Mouse (Mus musculus) lung, embryonic 15.5 days (tissue): ENCODE data around the gene Lrrc66. TPM values are rescaled to one million over a fixed set of nuclear protein-coding genes. Genes with fewer than 3 reads are reported as not detected.

Experiments
- ATAC-seq: fragments of 200-750 bp; cut with Nextera tagmentation; 2 replicates; pipeline ENCODE4 v1.8.0; 2017; ENCODE audit warnings: moderate number of reproducible peaks, borderline replicate concordance; ENCODE audit not compliant: low FRiP score, low TSS enrichment; ENCODE audit errors: extremely low read depth
- H3K27ac ChIP-seq: fragments of 300-500 bp; sonication (generic); 2 replicates; pipeline ENCODE4 v1.5.1; 2015; ENCODE audit warnings: moderate library complexity, mild to moderate bottlenecking, inconsistent platforms
- H3K27me3 ChIP-seq: fragments of 300-500 bp; sonication (generic); 2 replicates; pipeline ENCODE4 v1.6.1; 2015; ENCODE audit warnings: inconsistent platforms
- H3K36me3 ChIP-seq: fragments of 300-500 bp; sonication (generic); 2 replicates; pipeline ENCODE4 v1.6.1; 2015; ENCODE audit warnings: inconsistent platforms
- H3K4me1 ChIP-seq: fragments of 300-500 bp; sonication (generic); 2 replicates; pipeline ENCODE4 v1.6.1; 2015; ENCODE audit warnings: inconsistent platforms
- H3K4me2 ChIP-seq: fragments of 300-500 bp; sonication (generic); 2 replicates; pipeline ENCODE4 v1.6.1; 2015; ENCODE audit warnings: inconsistent platforms, mild to moderate bottlenecking, moderate library complexity
- H3K4me3 ChIP-seq: fragments of 300-500 bp; sonication (generic); 2 replicates; pipeline ENCODE4 v1.5.1; 2015; ENCODE audit warnings: mild to moderate bottlenecking, inconsistent platforms
- H3K9ac ChIP-seq: fragments of 300-500 bp; sonication (generic); 2 replicates; pipeline ENCODE4 v1.6.1; 2015; ENCODE audit warnings: inconsistent platforms
- H3K9me3 ChIP-seq: fragments of 300-500 bp; sonication (generic); 2 replicates; pipeline ENCODE4 v1.6.1; 2016; ENCODE audit warnings: inconsistent platforms
- WGBS: fragments of 180-500 bp; shearing (Covaris S2); methylation state at CpG from one replicate; pipeline ENCODE4 v1.1.7; 2015; 5-methylcytosine and 5-hydroxymethylcytosine counted together
- polyA plus RNA-seq: library from polyadenylated mRNA; unstranded; fragments of >200 nt; fragmentation: Nextera tagmentation; extraction: Ambion mirVana; gene quantifications from 2 replicates; pipeline ENCODE4 v1.2.1, GENCODE M21; 2015

Lrrc66 gene
- polyA plus RNA-seq: 0.16 TPM in 1 of 2 replicates, not detected in the other

DNA sequence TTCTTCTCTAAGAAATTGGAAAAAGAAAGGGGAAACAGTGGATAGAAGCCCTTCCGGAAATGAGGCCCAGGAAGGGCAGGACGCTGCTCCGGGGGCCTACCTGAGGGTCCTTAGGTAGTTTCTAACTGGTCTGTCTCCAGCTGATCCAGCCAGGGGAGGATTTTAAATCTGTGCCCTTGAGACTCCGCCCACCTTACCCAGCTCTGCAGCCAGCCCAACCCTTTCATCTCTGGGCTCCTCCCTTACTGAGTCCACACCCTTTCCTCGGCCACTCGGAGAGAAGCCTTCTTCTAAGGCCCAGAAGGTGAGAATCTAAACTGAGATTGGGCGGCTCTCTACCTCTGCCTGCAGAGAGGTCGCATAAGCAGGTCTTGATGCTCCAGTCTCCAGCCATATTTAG is at the start of gene Lrrc66:
Gene Lrrc66, minus strand, starts transcription at position 236 of the 400 bp plus-strand sequence.
- H3K9ac ChIP-seq: no peak within 1 kb of the TSS
- no peak within 1 kb of the TSS for H3K4me2 ChIP-seq
- no peaks in the 10 kb centered on the region for H3K4me1 ChIP-seq
- H3K27ac ChIP-seq: no peak within 1 kb of the TSS
- ATAC-seq: no peak
- WGBS: 72% methylated on average over 8 of the region's 8 CpGs
- no peaks in the 10 kb centered on the region for H3K27me3 ChIP-seq
- H3K36me3 ChIP-seq: peaks cover 11% of the 10 kb centered on the region
- H3K4me3 ChIP-seq: no peak within 1 kb of the TSS
- H3K9me3 ChIP-seq: no peaks in the 10 kb centered on the region

DNA sequence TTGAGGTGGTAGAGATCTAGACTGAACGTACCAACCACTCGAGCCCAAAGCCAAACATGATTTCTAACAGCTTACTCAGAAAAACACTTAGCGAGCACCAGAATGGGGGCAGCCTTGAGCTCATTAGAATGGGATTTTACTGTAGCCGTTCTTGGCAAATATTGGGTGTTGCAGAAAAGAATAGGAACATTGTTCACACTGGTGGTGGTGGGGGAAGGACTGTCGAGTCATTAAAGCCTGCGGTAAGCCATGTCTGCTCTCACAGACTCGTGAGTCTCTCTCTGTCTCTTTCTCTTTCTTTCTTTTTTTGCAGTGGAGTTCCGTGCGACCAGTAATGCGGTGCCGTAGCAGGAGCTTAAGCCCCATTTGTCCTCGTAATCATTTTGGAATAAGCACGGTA is 44.3 kb upstream of the Lrrc66 start:
- no peaks in the 10 kb centered on the region for H3K36me3 ChIP-seq
- no peaks in the 10 kb centered on the region for H3K4me1 ChIP-seq
- whole genome bisulfite sequencing: 54% methylated on average over 13 of the region's 13 CpGs
- no peak for ATAC-seq
- peak overlapping the region; percentile 13 for H3K4me3 ChIP-seq
- H3K27me3 ChIP-seq: no peaks in the 10 kb centered on the region; the same call in 1 of the 2 replicates
- H3K9me3 ChIP-seq: no peaks in the 10 kb centered on the region
- H3K4me2 ChIP-seq: peak overlapping the region; percentile 23; the same call in 1 of the 2 replicates
- H3K27ac ChIP-seq: no peak overlapping the region
- no peak overlapping the region for H3K9ac ChIP-seq

DNA sequence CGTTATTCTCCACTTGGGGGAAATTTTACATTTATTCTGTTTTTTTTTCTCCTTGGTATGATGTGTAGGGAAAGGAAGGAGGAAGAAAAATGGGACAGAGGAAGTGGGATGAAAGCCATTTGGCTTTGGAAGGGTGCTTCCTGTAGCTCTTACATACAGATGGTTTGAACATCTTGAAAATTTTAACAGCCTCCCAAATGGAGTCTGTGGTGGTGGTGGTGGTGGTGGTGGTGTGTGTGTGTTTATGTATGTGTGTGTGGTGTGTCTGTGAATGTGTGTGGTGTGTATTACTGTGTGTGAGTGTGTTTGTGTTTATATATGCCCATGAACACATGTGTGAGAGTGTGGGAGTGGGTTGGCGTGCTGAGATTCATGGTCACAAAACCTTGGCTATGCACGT is 43.3 kb upstream of the Lrrc66 start:
- 66% methylated on average over 3 of the region's 3 CpGs for WGBS
- Histone ChIP-seq H3K9ac (no peak overlapping the region), H3K36me3 (no peaks in the 10 kb centered on the region), H3K9me3 (no peaks in the 10 kb centered on the region), H3K27ac (no peak overlapping the region), H3K27me3 (no peaks in the 10 kb centered on the region; the same call in 1 of the 2 replicates), H3K4me1 (no peaks in the 10 kb centered on the region), H3K4me2 (no peak overlapping the region), H3K4me3 (no peak overlapping the region)
- no peak for ATAC-seq

DNA sequence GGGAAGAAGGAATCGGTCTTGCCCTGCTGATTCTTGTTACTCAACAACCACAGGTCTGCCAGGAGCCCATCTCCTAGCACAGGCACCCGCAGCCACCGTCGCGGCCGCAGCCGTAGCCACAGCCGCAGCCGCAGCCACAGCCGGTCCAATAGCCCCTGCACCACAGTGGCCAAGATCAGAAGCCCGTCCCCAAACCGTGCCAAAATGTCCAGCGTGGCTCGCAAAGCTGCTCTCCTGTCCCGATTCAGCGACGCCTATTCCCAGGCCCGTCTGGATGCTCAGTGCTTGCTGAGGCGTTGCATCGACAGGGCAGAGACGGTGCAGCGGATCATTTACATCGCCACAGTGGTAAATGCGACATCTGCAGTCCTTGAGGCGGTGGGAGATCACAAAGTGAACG is 37.1 kb upstream of the Lrrc66 start:
- H3K9ac ChIP-seq: no peak overlapping the region
- ATAC-seq: no peak
- H3K9me3 ChIP-seq: no peaks in the 10 kb centered on the region
- no peaks in the 10 kb centered on the region for H3K36me3 ChIP-seq
- WGBS: 47% methylated on average over 26 of the region's 26 CpGs
- H3K27me3 ChIP-seq: no peaks in the 10 kb centered on the region; the same call in 1 of the 2 replicates
- H3K4me1 ChIP-seq: no peaks in the 10 kb centered on the region
- H3K4me3 ChIP-seq: no peak overlapping the region
- no peak overlapping the region for H3K4me2 ChIP-seq
- H3K27ac ChIP-seq: no peak overlapping the region

DNA sequence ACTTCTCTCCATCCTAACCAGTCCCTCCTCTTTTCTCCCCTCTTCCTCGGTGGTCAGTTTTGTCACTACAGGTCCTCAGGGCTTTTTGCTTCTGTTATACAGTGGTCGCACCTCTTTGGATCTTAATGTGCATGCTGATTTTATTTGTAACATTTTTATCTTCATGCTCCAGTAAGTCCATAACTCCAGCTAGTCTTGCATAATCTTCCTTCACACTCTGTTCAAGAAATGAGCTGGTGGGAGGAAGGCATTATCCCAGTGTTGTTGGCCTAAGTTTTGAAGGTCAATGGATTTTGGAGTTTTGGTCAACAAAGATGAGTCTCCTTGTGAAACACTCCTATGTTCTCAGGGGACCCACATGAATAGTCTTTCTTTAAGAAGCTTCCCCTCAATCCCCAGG is 35.6 kb upstream of the Lrrc66 start:
- no peak overlapping the region for H3K9ac ChIP-seq
- H3K4me1 ChIP-seq: no peaks in the 10 kb centered on the region
- no peaks in the 10 kb centered on the region for H3K9me3 ChIP-seq
- no peak overlapping the region for H3K27ac ChIP-seq
- 80% methylated on average over 2 of the region's 2 CpGs for WGBS
- ATAC-seq: no peak
- H3K36me3 ChIP-seq: no peaks in the 10 kb centered on the region
- H3K4me3 ChIP-seq: no peak overlapping the region
- no peak overlapping the region for H3K4me2 ChIP-seq
- no peaks in the 10 kb centered on the region; the same call in 1 of the 2 replicates for H3K27me3 ChIP-seq

DNA sequence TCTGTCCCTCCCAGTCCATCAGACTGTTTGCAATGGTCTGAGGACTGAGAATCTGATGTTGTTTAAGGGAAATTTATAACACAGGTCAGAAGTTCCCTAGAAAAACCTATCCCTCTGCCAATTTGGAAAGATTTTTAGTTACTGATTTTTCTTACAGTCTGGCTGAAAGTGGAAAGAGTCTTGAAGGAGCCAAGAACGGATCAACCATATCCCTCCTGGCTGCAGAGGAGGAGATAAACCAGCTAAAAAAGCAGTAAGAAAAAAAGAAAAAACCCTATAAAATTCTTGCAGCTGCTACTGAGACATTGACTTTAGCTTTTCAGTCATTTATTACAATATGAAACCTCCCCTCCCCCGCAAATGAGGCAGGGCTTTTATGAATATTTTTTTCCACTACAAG is 34.4 kb upstream of the Lrrc66 start:
- ATAC-seq: no peak

DNA sequence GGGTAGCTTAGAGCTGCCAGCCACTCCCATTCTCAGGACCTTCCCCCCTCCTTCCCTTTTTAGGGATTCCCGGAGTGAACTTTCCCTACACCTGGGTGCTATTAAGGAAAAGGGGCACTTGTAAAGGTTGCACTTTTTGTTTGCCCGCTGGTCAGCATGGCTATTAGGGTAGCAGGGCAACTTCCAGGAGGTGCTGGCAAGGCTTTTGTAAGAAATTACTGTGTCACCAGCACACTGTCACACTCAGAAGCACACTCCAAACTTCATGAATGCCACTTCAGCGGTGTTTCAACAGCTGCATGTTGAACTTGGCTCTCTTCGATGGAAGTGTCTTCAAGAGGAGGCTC is 19.5 kb upstream of the Lrrc66 start:
- H3K4me1 ChIP-seq: peaks cover 30% of the 10 kb centered on the region
- no peaks in the 10 kb centered on the region for H3K9me3 ChIP-seq
- peaks cover 56% of the 10 kb centered on the region for H3K27me3 ChIP-seq
- H3K36me3 ChIP-seq: no peaks in the 10 kb centered on the region
- peak overlapping the region; percentile 98 for H3K4me2 ChIP-seq
- ATAC-seq: no peak
- no peak overlapping the region for H3K27ac ChIP-seq
- H3K4me3 ChIP-seq: peak overlapping the region; percentile 51
- 2% methylated on average over 4 of the region's 4 CpGs for WGBS
- no peak overlapping the region for H3K9ac ChIP-seq

More for the DNA sequence above, 34.4 kb upstream of the Lrrc66 start:
- 63% methylated on average over 2 of the region's 2 CpGs for WGBS
- Histone ChIP-seq H3K36me3 (no peaks in the 10 kb centered on the region), H3K27ac (no peak overlapping the region), H3K27me3 (no peaks in the 10 kb centered on the region), H3K4me1 (no peaks in the 10 kb centered on the region), H3K9me3 (no peaks in the 10 kb centered on the region), H3K9ac (no peak overlapping the region), H3K4me3 (no peak overlapping the region), H3K4me2 (no peak overlapping the region)

DNA sequence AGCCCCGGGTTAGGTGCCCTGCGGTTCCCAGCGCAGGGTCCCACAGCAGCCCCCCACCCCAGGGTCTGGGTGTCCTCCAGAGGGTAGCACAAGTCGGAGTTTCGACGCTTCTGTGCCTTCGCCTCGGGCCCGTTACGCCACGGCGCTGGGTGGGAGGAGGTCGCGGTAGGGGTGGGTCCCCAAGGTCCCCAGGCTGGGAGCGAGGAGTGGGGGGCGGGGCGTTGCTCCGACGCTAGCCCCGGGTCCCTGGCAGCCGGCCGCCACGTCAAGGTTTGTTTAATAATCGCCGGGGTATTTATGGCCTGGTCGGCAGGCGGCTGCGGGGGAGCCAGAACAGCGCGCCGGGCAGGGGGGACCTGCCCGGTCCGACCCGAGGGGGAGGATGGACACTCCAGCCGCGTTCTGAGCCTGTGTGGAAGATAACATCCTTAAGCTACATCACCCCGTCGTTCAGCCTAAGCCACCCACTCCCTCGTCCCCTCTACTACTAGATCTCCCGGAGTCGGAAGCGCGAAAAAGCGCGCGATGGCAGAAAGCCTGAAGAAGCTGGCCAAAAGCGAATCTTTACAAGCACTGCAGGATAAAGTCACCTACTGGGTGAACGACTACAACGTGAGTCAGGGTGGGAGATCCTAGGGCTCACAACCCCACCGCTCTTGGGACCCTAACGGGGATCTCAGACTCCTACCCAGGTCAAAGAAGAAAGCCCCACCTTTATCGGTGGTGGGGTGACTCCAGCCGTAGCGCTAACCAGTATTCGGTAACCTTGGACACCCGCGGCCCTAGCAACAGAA is 18.9 kb upstream of the Lrrc66 start, which contains the start of gene Spata18:
Gene Spata18, plus strand, starts transcription at position 319 of the 794 bp plus-strand sequence.
- Histone ChIP-seq H3K4me1 (peaks cover 30% of the 10 kb centered on the region), H3K4me3 (peak within 1 kb of the TSS; percentile 51), H3K27ac (no peak within 1 kb of the TSS), H3K4me2 (peak within 1 kb of the TSS; percentile 98), H3K27me3 (peaks cover 56% of the 10 kb centered on the region), H3K9me3 (no peaks in the 10 kb centered on the region), H3K36me3 (no peaks in the 10 kb centered on the region), H3K9ac (peak within 1 kb of the TSS; percentile 31)
- ATAC-seq: peak; percentile 17; the same call in 1 of the 2 replicates
- WGBS: under 1% methylated on average over 57 of the region's 57 CpGs

DNA sequence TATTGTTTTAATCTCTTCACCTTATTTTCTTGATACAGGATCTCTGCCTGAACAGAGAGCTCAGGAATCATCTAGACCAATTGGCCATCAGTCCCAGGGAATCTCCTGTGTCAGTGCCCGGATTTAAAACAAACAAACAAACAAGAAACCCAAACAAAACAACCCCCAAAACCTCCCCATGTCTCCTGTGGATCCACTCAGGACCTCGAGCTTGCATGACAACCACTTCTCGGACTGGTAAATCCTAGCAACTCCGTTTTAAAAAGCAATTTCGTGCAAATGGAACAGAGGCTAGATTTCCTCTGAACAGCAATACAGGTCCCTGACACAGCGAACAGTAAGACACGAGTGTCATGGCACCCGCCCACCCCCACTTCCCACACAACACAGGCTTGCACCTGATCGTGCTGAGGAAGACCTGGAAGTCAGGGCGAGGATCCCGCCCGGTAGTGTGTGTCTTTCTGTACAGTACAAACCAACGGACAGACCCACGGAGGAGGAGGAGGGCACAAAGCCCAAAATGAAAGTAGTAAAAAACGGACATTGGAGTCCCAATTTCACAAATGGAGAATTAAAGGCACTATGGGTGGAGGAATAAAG is 18.1 kb upstream of the Lrrc66 start:
- Histone ChIP-seq H3K36me3 (no peaks in the 10 kb centered on the region), H3K4me3 (peak overlapping the region; percentile 51), H3K4me1 (peaks cover 30% of the 10 kb centered on the region), H3K9me3 (no peaks in the 10 kb centered on the region), H3K27me3 (peaks cover 56% of the 10 kb centered on the region), H3K27ac (no peak overlapping the region), H3K9ac (peak overlapping the region; percentile 31; the same call in 1 of the 2 replicates), H3K4me2 (peak overlapping the region; percentile 98)
- WGBS: 3% methylated on average over 15 of the region's 15 CpGs
- no peak for ATAC-seq

DNA sequence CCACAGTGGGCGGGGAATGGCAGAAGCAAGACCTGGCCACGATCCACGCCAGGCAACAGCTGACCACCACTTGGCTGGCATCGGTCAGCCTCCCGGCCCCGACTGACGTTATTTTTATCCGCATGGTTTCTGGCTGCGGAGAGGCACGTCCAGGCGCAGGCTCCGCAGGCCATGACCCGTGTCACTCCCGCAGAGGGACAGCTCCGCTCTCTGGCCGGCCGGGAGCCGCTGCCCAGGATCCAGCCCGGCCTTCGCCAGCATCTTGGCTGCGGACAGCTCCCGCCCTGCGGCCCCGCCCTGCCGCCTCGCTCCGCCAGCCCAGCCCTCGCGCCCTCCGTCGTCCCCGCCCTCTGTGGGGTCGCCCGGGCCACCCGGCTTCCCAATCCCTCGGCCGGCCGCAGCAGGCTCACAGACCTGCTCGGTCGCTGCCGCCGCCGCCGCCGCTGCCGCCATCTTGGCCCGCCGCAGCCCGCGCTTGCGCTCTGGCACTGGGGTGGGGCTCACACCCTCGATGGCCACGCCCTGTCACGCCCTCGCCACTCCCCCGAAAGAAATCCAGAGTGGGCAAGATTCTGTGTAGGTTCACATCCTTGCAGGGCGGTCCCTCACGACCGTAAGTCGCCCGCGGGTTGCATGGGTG is 15.1 kb upstream of the Lrrc66 start, which contains the start of gene Sgcb:
Gene Sgcb, minus strand, starts transcription at position 530 of the 640 bp plus-strand sequence.
- no peaks in the 10 kb centered on the region for H3K9me3 ChIP-seq
- H3K4me3 ChIP-seq: peak within 1 kb of the TSS; percentile 83
- peak; percentile 83 for ATAC-seq
- peak within 1 kb of the TSS; percentile 68 for H3K9ac ChIP-seq
- H3K27ac ChIP-seq: peak within 1 kb of the TSS; percentile 53; the same call in 1 of the 2 replicates
- peaks cover 30% of the 10 kb centered on the region for H3K4me1 ChIP-seq
- WGBS: under 1% methylated on average over 50 of the region's 62 CpGs
- peak within 1 kb of the TSS; percentile 85 for H3K4me2 ChIP-seq
- H3K36me3 ChIP-seq: no peaks in the 10 kb centered on the region; the same call in 1 of the 2 replicates
- peaks cover 45% of the 10 kb centered on the region for H3K27me3 ChIP-seq

DNA sequence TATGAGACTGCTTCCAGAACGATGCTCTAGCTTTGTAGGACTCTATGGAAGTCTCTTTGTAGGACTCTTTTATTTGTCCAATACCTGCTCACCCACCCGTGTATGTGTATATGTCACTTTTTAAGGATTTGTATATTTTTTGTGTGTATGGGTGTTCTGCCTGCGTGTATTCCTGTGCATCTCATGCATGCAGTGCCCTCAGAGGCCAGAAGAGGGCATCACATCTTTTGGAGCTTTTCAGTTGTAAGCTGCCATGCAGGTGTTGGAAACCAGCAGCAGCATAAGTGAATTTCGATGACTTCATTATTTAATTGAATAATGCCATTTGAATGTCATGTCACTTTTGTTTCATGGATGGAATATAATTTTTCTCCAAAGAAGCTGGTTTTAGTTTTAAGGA is 9.8 kb upstream of the Lrrc66 start:
- Histone ChIP-seq H3K4me1 (no peaks in the 10 kb centered on the region), H3K36me3 (peaks cover 6% of the 10 kb centered on the region; the same call in 1 of the 2 replicates), H3K4me3 (no peak overlapping the region), H3K4me2 (no peak overlapping the region), H3K27me3 (no peaks in the 10 kb centered on the region), H3K9ac (no peak overlapping the region), H3K27ac (no peak overlapping the region), H3K9me3 (no peaks in the 10 kb centered on the region)
- WGBS: 84% methylated on average over 4 of the region's 4 CpGs
- ATAC-seq: no peak
